Mouse (Mus musculus): ENCODE measurements around the gene Cers1. TPM values are rescaled to one million over a fixed set of nuclear protein-coding genes. Genes with fewer than 3 reads are reported as not detected.
A peak's percentile ranks its signal among the peaks of the same experiment; 100 is the strongest.

The Cers1 gene
- polyA plus RNA-seq, 1 experiment from 2014 or later: 4.6 TPM

DNA sequence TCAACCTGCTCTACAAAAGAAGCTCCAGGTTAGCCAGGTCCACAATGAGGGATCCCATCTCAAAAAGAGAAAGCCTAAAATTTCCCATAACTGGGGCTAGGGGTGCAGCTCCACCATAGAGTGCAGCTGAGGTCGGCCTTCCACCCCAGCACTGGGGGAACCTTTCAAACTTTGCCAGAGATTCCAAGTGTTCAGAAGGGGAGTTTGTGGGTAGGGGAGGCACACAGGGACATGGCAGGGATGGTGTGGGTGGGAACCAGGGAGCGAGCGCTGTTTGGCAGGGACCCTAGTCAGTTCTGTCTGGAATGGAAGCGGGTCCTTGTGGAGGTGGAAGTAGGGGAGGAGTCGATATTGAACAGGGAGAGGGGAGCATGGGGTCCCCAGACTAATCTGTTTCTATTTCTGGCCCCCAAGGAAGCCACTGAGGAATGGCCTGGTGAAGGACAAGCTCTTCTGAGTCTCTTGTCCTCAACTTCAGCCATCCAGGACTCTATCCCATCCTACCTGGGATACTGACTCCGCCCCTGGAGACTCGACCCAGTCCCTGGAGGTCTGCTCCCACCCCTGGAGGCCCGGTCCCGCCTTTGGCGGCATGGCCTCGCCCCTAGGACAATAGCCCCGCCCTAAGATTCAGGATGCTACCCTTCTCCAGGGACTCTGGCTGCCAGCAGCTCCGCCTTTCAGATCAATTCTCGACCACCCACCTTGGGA lies 13.7 kb downstream of the Cers1 start, which contains the start of gene Gdf1:
TSS of gene Gdf1 (plus strand) at position 694 of the 711 bp plus-strand sequence.
- Histone ChIP-seq H3K4me3 (peak within 1 kb of the TSS; percentile 39), H3K36me3 (peaks cover 54% of the 10 kb centered on the region), H3K27ac (peak within 1 kb of the TSS; percentile 82), H3K9me3 (replicated peaks) (no peaks in the 10 kb centered on the region), H3K4me1 (peaks cover 42% of the 10 kb centered on the region), H3K27me3 (ENCODE audit: low read depth, poor library complexity, severe bottlenecking) (peaks cover 11% of the 10 kb centered on the region; the same call in 1 of the 2 replicates)
- WGBS: 20% methylated on average over 14 of the region's 14 CpGs
- peak; percentile 62 for DNase-seq (ENCODE audit: low spot score)

DNA sequence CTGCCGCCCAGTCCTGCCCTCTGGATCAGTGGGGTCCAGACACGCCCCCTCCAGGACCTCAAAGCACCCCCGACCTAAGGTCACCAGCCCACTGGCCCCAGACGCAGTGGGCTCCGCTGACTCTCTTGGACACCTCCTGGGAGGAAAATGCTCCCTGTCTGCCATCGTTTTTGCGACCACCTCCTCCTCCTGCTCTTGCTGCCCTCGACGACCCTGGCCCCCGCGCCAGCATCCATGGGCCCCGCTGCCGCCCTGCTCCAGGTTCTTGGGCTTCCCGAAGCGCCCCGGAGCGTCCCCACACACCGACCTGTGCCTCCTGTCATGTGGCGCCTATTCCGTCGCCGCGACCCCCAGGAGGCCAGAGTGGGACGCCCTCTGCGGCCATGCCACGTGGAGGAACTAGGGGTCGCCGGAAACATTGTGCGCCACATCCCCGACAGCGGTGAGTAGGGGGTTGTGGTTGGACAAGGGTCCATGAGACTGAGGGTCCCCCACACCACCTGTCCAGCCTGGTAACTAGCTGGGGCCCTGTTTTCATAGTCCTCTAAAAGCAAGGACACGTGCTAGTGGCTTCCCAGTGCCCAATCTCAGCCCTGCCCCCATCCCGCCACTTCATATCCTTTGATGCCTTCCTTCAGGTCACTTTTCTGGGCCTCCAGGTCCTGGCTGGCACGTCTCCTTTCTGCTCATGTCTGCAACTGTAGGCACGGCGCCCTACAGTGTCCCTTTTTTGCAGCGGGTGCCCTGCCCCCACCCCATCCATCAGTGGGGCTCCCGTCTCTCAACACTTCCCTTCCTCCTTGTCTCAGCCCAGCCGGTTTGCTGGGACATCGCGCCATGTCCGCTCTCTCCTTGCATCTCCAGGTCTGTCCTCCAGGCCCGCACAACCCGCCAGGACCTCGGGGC lies 14.5 kb downstream of the Cers1 start:
- Histone ChIP-seq H3K27ac (peak overlapping the region; percentile 82), H3K4me1 (peaks cover 42% of the 10 kb centered on the region), H3K9me3 (replicated peaks) (no peaks in the 10 kb centered on the region), H3K27me3 (ENCODE audit: low read depth, poor library complexity, severe bottlenecking) (peaks cover 11% of the 10 kb centered on the region; the same call in 1 of the 2 replicates), H3K4me3 (peak overlapping the region; percentile 39), H3K36me3 (peaks cover 58% of the 10 kb centered on the region)
- WGBS: 2% methylated on average over 45 of the region's 45 CpGs
- peak; percentile 82 for DNase-seq (ENCODE audit: low spot score)

GRCm38 (mm10) chr8:70330741-70331364 lies 15.3 kb downstream of the Cers1 start:
- H3K4me3 ChIP-seq: peak overlapping the region; percentile 39
- 25% methylated on average over 53 of the region's 53 CpGs for WGBS
- no peaks in the 10 kb centered on the region for H3K9me3 ChIP-seq (replicated peaks)
- peaks cover 42% of the 10 kb centered on the region for H3K4me1 ChIP-seq
- H3K27me3 ChIP-seq (ENCODE audit: low read depth, poor library complexity, severe bottlenecking): peaks cover 11% of the 10 kb centered on the region; the same call in 1 of the 2 replicates
- H3K36me3 ChIP-seq: peaks cover 64% of the 10 kb centered on the region
- no peak for DNase-seq (ENCODE audit: low spot score)
- H3K27ac ChIP-seq: peak overlapping the region; percentile 82

DNA sequence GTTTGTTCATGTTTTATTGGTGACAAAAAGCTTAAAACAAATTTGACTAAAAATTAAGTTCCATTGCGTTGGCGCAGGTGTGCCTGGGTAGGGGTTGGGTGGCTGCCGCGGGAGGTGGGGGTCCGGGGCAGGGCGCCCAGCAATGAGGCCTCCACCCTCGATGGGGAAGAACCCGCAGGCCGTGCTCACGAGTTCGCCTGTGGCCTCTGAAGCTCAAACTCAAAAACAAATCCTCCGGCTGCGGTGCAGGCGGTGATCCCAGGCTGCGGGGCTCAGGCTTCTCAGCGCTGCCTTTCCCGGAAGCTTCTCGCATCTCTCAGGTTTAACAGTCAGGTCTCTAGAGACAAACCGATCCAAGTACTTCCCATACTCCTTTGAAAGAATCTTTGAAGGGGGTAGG lies 16.0 kb downstream of the Cers1 start:
- DNase-seq (ENCODE audit: low spot score): no peak
- H3K27ac ChIP-seq: peak overlapping the region; percentile 57

GRCm38 (mm10) chr8:70332070-70332877 lies 16.7 kb downstream of the Cers1 start:
- peaks cover 11% of the 10 kb centered on the region; the same call in 1 of the 2 replicates for H3K27me3 ChIP-seq (ENCODE audit: low read depth, poor library complexity, severe bottlenecking)
- peak overlapping the region; percentile 80 for H3K27ac ChIP-seq
- no peaks in the 10 kb centered on the region for H3K9me3 ChIP-seq (replicated peaks)
- H3K4me3 ChIP-seq: peak overlapping the region; percentile 15
- peaks cover 42% of the 10 kb centered on the region for H3K4me1 ChIP-seq
- 24% methylated on average over 41 of the region's 41 CpGs for WGBS
- H3K36me3 ChIP-seq: peaks cover 76% of the 10 kb centered on the region
- peak; percentile 87 for DNase-seq (ENCODE audit: low spot score)

More for the DNA sequence above, 16.0 kb downstream of the Cers1 start:
- Histone ChIP-seq H3K9me3 (replicated peaks) (no peaks in the 10 kb centered on the region), H3K4me3 (peak overlapping the region; percentile 39; the same call in 1 of the 2 replicates), H3K4me1 (peaks cover 42% of the 10 kb centered on the region), H3K36me3 (peaks cover 71% of the 10 kb centered on the region), H3K27me3 (ENCODE audit: low read depth, poor library complexity, severe bottlenecking) (peaks cover 11% of the 10 kb centered on the region; the same call in 1 of the 2 replicates)
- 72% methylated on average over 19 of the region's 19 CpGs for WGBS

DNA sequence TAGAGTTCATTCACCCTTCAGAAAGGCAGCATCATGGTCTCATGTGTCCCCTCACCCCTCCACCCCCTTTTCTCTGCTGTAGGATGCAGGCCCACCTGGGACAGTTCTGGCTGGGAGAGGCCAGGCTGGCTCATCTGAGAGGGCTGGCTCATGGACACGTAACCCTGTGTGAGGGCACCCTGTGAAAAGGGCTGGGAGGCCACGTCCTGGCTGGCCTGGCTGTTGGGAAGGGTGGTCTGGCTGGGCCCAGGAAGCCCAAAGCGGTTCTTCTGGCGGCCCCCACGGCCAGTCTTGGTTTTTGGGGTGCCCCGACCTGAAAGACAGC lies 17.3 kb downstream of the Cers1 start:
- Histone ChIP-seq H3K4me3 (no peak overlapping the region), H3K27me3 (ENCODE audit: low read depth, poor library complexity, severe bottlenecking) (peaks cover 11% of the 10 kb centered on the region; the same call in 1 of the 2 replicates), H3K36me3 (peaks cover 76% of the 10 kb centered on the region), H3K4me1 (peaks cover 42% of the 10 kb centered on the region), H3K9me3 (replicated peaks) (no peaks in the 10 kb centered on the region), H3K27ac (no peak overlapping the region)
- WGBS: 93% methylated on average over 6 of the region's 6 CpGs
- no peak for DNase-seq (ENCODE audit: low spot score)

DNA sequence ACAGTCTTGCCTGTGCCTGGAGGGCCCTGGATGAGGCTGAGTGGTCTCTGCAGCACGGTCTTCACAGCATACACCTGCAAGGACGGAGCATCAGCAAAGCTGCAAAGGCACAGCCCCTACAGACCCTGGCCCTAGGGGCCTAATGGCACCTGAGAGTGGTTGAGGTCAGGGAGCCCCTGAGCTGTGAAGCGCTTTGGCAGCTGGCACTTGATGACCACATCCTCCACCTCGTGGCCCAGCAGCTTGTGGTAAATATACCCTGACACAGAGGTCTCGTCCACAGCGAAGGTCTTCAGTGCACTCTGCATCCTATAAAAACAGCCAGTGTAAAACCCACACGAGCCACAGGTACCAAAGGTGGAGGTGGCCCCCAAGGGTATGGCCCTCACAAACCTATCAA lies 23.4 kb downstream of the Cers1 start:
- Histone ChIP-seq H3K27me3 (ENCODE audit: low read depth, poor library complexity, severe bottlenecking) (no peaks in the 10 kb centered on the region), H3K9me3 (replicated peaks) (no peaks in the 10 kb centered on the region), H3K4me3 (no peak overlapping the region)

DNA sequence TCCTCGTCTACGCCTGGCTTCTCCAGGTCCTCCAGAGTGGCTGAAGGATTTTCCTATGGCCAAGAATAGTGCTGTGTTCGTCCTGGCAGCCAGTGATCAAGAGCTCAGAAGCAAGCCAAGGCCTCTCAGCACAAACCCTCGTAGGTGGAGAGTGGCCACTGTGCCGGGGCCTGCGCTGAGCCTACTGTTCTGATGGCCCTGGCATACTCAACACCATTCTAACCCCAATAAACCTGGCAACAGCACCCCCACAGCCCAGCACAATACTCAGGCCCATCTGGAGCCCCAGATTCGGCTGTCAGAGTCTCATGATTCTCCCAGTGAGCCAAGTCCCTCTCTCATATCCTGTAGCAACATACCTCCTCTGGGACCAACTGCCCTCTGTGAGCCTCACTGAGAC lies 25.1 kb downstream of the Cers1 start:
- Histone ChIP-seq H3K4me3 (no peak overlapping the region), H3K4me1 (peaks cover 35% of the 10 kb centered on the region), H3K27ac (no peak overlapping the region), H3K9me3 (replicated peaks) (no peaks in the 10 kb centered on the region), H3K36me3 (peaks cover 88% of the 10 kb centered on the region), H3K27me3 (ENCODE audit: low read depth, poor library complexity, severe bottlenecking) (no peaks in the 10 kb centered on the region)
- DNase-seq (ENCODE audit: low spot score): no peak
- 93% methylated on average over 7 of the region's 7 CpGs for WGBS

More for the DNA sequence above, 23.4 kb downstream of the Cers1 start:
- no peak overlapping the region for H3K27ac ChIP-seq
- H3K36me3 ChIP-seq: peaks cover 100% of the 10 kb centered on the region
- DNase-seq (ENCODE audit: low spot score): no peak
- WGBS: 95% methylated on average over 7 of the region's 7 CpGs
- H3K4me1 ChIP-seq: peaks cover 24% of the 10 kb centered on the region

DNA sequence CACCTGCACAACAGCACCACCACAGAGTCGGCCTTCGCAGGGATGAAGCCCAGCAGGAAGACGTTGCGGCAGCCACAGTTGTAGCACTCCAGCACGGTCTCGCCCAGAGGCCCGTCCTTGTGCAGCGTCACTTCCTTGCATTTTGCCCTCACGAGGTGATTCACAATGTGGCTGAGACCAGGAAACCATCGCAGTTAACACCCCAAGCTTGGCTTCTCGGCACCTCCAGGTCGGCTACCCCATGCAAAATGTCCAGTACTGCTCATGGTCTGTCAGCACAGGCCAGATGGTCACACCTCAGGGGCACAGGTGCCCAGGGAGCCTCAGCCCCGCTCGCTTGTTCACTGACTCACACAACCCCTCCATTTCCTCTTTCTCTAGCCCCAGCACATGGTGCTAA lies 26.4 kb downstream of the Cers1 start:
- no peak for DNase-seq (ENCODE audit: low spot score)
- H3K4me1 ChIP-seq: peaks cover 38% of the 10 kb centered on the region
- peaks cover 87% of the 10 kb centered on the region for H3K36me3 ChIP-seq
- no peaks in the 10 kb centered on the region for H3K27me3 ChIP-seq (ENCODE audit: low read depth, poor library complexity, severe bottlenecking)
- 91% methylated on average over 14 of the region's 14 CpGs for WGBS
- no peak overlapping the region for H3K27ac ChIP-seq
- no peaks in the 10 kb centered on the region for H3K9me3 ChIP-seq (replicated peaks)
- no peak overlapping the region for H3K4me3 ChIP-seq

- peak; percentile 67 for DNase-seq (ENCODE audit: low spot score)
- H3K27me3 ChIP-seq (ENCODE audit: low read depth, poor library complexity, severe bottlenecking): no peaks in the 10 kb centered on the region
- 25% methylated on average over 7 of the region's 7 CpGs for WGBS
- H3K27ac ChIP-seq: peak overlapping the region; percentile 37; the same call in 1 of the 2 replicates
- peaks cover 87% of the 10 kb centered on the region for H3K36me3 ChIP-seq
- H3K4me3 ChIP-seq: peak overlapping the region; percentile 18
- no peaks in the 10 kb centered on the region for H3K9me3 ChIP-seq (replicated peaks)
- peaks cover 41% of the 10 kb centered on the region for H3K4me1 ChIP-seq
Measured at GRCm38 (mm10) chr8:70343076-70343475, 27.5 kb downstream of the Cers1 start.

- H3K27me3 ChIP-seq (ENCODE audit: low read depth, poor library complexity, severe bottlenecking): no peaks in the 10 kb centered on the region
- 59% methylated on average over 6 of the region's 6 CpGs for WGBS
- H3K4me3 ChIP-seq: peak overlapping the region; percentile 18
- peak overlapping the region; percentile 37; the same call in 1 of the 2 replicates for H3K27ac ChIP-seq
- peak; percentile 63 for DNase-seq (ENCODE audit: low spot score)
- no peaks in the 10 kb centered on the region for H3K9me3 ChIP-seq (replicated peaks)
- H3K36me3 ChIP-seq: peaks cover 87% of the 10 kb centered on the region
- H3K4me1 ChIP-seq: peaks cover 46% of the 10 kb centered on the region
Measured at GRCm38 (mm10) chr8:70343696-70344095, 28.1 kb downstream of the Cers1 start.

DNA sequence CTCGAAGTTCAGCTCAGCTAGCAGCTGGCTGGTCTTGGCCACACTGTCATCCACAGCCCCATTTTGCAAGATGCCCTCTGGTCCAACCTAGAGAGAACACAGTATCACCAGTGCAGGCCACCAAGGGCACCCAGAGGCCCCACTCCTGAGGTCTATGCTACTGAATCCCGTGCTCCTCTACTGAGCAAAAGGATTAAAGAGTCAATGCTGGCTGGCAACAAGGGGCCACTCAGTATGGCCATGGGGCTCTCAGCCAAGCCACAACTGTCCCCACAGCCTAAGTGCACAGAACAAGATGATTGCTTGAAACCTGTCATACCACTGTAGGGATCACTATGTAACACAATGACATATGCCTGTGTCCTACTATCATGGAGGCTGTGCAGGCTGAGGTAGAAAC lies 28.7 kb downstream of the Cers1 start:
- H3K4me3 ChIP-seq: no peak overlapping the region
- H3K36me3 ChIP-seq: peaks cover 87% of the 10 kb centered on the region
- peaks cover 52% of the 10 kb centered on the region for H3K4me1 ChIP-seq
- no peaks in the 10 kb centered on the region for H3K27me3 ChIP-seq (ENCODE audit: low read depth, poor library complexity, severe bottlenecking)
- H3K27ac ChIP-seq: no peak overlapping the region
- 90% methylated on average over 2 of the region's 2 CpGs for WGBS
- DNase-seq (ENCODE audit: low spot score): no peak
- no peaks in the 10 kb centered on the region for H3K9me3 ChIP-seq (replicated peaks)

All from limb, embryonic 10.5 days (tissue).